Mouse (Mus musculus) right cerebral cortex, postnatal 14 days (tissue): ENCODE measurements around the gene Crybb3.
"Not testable (repeated sequence)": the region's sequence is repeated elsewhere in the genome, so short reads cannot be mapped to it uniquely, and the experiment has no call there.

Experiments used
- DNase-seq: peaks from one replicate; pipeline ENCODE4 v3.0.0; 2022

The Crybb3 gene

DNA sequence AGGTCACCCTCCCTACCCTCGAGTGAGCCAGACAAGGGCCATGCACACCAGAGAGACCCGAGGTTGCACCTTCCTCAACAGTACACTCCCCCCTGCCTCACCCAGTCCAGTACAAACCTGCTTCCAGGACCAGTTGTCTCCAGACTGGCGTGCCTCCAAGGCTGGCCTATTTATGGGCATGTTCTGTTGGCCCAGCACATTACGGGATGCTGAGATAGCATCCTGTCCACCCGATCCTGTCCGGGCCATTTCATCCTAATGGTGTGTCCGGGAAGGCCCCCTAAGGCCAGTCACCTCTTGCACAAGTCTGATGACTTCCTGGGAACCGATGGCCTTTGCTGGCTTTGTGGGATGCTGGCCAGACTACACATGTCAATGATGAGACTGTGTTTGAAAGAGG lies at the start of gene Crybb3:
TSS of gene Crybb3 (minus strand) at position 146 of the 400 bp plus-strand sequence.
- no peak for DNase-seq

DNA sequence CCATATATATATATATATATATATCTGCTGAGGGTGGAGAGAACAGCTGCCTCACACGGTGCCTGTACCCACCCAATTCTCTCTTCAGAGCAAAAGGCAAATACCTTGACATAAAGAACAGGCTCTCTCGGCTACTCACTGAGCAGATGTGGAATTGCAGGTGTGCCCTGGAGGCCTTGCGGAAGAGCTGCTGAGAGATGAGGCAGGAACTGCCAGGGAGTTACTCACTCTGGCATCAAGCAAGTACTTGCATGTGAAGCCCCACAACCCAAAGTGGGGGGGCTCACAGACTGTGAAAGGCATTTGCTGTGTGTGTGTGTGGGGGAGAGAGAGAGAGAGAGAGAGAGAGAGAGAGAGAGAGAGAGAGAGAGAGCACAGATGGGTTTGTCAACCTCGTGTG lies 47.0 kb upstream of the Crybb3 start:
- DNase-seq = no peak

DNA sequence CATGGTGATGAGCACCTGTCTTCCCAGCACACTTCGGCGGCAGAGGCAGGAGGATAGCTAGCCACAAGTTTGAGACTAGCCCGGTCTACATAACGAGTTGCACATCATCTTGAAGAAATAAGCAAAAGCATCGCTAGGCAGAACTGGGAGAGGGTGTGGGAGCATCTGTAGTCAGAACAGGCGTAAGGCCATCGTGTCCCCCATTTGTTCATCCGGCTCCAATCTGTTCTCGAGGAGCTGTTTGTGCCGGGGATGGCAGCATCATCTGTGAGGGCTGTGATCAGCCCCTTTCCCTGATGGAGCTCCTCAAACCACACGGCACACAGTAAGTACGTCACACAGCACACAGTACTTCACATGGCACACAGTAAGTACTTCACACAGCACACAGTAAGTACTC lies 45.1 kb upstream of the Crybb3 start:
- DNase-seq = no peak

DNA sequence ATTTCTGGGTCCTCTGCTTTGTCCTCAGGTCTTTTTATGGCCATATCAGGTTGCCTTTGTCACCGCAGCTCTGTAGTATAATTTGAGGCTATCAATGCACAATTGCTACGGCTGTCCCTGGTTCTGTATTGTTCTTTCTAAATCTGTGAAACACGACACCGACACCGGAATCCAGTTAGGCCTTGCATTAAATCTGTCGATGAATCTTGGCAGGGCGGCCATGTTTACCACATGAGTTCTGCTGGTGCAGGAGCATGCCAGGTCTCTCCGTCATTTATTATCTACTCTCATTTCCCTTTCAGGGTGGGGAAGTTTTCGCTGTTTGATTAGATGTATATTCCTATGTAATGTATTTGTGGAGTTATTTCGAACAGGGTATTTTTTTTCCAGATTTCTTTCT lies 42.3 kb upstream of the Crybb3 start:
- DNase-seq = no peak

DNA sequence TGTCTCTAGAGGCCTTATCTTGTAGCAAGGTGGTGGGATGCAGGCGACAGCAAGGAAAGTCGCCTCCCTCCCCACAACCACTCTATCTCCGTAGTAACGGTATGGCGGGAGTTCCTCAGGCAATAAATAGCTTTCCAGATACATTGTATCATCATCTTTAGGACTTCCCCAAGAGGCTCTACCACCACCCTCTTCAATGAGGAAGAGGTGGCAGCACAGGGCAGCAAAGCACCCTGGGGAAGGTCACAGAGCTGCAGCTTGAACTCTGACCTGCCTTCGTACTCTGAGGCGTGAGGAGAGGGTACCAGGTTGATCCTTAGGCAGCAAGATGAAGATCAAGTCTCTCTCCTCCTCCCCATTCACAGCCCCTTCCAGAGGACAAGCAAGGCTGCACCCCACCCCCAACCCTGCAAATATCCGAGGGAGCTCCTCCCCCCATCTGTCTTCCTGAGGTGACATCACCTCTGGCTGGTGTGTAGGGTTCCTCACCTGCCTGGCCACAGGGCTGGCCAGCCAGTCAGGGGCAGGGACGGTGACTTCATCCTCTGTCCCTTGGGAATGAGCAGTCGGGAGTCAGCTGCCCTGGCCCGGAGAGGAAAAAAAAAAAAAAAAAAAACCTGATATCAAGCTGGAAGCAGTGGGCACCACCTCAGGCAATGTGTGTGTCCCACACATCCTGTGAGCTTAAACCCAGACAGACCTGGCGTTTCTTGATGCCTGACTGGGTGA lies 41.1 kb upstream of the Crybb3 start:
- no peak for DNase-seq

DNA sequence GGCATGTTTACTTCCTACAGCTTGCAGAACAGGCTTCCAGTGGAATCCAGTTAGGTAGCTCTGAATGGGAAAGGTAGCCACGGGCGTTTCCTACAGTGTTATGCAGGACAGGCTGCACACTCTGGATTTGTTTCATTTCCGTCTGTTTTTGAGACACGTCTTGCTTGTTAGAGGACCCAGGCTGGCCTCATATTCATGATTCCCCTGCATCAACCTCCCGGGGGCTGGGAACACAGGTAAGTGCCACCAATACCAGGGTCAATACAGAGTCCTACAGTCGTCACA lies 40.1 kb upstream of the Crybb3 start:
- DNase-seq = no peak

DNA sequence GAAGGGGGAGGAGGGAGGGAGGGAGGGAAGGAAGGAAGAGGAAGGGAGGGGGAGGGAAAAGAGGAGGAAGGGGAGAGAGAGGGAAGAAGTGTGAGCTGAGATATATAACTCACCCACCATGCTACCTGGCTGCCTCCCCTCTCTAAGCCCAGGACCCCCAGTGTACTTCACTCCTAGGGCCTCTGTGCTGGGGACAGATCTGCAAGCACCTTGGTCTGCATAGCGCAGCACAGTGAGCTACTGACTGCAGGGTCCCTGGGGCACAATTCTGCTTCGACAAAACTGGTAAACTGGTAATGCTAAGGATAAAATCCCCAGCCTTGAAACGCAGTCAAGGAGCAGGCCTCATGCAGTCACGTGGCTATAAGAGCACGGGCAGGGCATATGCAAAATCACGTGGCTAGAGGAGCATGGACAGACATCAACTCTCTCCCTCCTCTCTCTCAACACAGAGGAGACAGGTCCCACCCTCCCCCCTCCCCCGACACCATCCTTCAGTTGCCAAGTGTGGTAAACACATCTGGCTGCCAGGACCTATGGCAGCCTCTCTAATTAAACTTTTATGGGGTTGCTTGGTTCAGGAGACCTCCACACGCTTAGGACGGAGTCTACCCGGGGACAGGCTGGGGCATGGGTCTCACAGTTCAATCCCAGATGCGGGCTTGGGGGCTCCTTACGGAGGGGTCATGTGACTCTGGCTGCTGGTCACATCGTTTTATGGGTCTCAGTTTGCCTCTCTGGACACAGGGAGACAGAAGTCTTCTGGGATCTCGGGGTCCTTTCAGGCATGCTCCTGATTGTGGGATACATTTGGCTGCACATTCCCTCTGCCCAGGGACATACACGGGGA lies 39.6 kb upstream of the Crybb3 start:
- no peak for DNase-seq

DNA sequence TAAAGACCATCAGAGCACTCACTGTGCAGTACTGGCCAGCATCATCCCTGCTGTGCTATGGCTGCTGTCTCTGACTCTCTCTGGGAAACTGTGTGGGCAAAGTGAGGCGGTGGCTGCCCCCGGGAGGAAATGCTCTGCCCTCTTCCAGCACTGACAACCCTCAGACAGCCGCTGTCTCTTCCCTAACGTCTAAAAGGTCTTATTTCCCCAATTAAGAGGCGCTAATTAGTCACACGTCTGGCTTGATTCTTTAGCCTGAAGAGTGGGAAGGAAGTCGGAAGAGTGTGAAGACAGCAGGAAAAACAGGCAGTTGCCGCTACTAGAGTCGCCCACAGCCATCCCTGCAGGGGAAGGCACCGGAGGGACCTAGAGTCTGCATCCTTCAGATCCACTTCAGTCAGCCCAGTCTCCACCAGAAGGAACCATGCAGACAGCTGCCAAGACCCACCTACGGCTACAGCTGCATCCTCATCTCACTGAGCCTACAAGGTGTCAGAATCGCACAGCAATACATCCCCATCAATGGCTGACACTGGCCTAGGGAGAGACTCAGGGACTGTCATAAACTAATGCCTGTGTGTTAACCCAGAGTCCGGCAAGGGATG lies 38.6 kb upstream of the Crybb3 start:
- DNase-seq = peak; percentile 60

DNA sequence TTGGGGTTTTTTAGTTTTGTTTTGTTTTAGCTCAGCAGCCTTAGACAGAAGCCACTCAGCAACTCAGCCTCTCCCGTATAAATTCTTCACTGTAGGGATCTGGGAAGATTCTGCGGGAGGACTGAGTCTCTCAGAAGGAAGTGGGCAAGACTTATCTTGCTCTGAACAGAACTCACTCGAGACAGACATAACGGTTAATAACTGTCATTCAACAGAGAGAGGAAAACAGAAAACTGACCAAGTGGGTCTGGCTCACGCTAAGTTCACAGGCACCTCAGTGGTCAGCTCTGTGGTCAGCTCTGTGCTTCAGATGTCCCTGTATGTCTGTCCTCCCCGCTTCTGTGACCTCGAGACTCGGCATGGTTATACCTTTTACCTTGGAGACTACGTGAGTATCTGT lies 37.9 kb upstream of the Crybb3 start:
- DNase-seq = no peak

DNA sequence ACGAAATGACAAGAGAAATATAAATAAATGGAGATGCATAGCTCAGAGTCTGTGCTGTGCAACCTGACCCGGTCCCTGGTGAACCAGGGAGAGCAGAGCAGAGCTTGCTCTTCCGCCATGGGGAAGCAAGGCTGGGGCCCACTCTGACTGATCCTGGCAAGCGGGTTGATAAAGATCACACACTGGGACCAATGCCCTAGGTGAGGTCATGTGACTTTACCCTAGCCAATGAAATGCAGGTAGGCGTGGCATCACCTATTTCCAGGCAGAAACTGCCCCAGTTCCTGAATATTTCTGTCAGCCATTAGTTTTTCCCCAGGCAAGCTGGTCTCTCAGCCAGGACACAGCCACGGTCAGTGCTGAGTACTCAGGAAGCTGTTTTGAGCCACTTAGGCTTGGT lies 37.3 kb upstream of the Crybb3 start:
- DNase-seq = no peak

DNA sequence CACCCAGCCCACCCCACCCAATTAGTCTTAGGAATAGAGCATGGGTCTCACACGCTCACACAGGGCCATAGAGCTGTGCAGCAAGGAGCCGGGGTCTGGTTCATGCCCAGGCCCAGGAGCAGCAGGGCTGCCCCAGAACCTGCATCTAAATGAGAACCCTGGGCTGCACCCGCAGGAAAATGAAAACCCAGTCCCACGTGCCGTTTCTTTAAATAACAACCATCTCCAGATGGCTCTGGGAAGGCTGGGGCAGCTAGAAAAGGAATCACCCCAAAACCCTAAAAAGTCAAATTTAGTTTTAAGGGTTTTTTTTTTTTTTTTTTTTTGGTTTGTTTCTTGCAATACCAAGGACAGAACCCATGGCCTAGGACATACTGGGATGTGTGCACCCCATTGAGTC lies 36.0 kb upstream of the Crybb3 start:
- no peak for DNase-seq

DNA sequence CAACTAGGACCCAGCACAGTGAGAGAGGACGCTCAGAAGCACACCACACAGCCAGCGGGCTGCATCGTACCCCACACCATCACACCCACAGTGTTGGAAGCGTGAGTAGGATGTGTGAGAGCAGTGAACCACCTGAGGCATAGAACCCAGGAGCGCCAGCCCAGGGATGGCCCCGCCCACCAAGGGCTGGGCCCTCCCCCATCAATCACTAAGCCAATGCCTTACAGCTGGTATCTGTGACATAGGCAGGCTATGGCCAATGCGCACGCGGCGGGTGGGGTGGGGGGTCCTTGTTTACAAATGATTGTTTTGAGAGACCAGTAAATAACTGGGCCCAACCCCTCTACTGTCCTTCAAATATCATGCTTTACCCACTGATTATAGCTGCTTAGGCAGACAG lies 34.5 kb upstream of the Crybb3 start:
- no peak for DNase-seq

DNA sequence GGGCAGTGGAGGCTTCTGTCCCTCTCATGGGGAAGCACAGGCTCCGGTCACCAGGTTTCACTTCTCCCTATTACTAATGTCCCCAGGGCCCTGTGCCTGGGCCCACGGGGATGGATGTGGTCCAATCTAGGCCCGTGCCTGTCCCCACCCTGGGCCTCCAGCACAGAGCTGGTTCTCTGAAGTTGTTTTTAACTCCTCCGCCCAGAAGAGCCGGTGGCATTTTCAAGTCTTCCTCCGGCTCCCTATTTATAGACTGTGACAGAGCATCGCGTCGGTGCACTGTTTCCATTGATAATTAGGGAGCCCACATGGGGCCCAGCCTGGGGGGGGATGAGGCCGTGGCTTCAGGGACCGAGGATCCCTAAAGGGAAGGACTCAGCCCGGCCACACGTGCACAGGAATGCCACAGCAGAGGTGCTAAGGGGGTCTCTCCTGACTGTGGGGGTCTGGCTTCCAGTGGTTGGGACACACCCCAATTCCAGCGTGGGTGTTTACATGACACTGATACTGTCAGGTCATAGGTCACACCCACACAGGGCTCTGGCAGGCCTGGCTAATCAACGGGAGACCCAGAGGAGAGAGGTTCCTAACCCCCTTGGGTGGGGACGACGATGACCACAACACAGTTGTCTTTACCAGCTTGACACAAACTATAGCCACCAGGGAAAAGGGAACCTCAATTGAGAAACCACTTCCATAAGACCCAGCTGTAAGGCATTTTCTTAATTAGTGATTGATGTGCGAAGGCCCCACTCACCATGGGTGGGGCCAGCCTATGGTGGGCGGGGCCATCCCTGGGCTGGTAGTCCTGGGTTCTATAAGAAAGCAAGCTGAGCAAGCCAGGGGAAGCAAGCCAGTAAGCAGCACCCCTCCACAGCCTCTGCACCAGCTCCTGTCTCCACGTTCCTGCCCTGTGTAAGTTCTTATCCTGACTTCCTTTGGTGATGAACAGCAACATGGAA lies 33.2 kb upstream of the Crybb3 start:
- DNase-seq = peak; percentile 52

DNA sequence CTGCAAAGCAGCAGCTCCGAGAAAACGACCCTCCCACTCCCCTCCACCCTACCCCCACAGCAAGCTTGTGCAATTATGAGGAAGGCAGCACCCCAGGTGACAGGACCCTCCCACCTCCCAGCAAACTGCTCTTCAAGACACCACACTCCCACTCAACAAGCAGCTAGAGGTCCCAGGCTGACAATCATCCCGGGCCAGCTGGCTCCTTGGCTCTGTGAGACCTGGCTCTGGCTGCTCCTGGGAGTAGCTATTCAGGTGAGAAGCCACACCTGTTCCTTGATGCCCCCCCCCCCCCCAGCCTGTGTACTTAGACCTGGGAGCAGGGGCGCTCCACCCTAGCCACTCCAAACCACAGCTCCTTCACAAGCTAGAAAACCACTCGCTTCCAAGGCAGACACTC lies 31.7 kb upstream of the Crybb3 start:
- no peak for DNase-seq

DNA sequence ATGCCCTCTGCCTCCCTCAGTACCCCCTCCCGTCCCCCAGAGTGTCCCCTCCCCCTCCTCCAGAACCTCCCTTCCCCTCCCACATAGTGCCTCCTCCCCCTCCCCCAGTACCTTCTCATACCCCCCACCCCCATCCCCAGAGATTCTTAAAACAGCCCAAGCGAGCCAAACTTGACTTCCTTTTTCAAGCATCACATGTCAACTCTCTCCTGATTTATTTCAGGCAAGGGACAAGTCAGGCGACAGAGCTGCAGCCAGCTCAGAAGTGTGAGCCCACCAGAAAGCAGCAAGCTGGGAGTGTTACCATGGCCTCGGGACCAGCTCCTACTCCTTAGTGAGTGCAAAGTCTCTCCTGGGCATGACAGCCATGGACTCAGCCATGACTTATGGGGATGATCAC lies 30.0 kb upstream of the Crybb3 start:
- no peak for DNase-seq

DNA sequence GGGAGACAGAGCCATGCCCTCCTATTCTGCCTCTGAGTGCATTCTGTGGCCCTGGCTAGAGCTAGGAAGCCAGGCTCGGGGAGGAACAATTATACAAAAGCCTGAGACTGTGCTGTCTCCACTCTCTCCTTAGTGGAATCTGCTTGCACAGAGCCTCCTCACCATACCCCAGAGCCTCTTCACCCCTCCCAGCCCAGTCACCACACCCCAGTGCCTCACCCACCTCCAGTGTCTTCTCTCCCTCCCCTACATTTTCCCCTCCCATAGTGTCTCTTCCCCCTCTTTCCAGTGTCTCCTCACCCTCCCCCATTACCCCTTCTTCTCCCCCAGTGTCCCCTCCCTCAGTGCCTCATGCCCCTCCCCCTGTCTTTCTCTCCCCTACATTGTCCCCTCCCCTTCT lies 29.5 kb upstream of the Crybb3 start:
- DNase-seq = no peak

DNA sequence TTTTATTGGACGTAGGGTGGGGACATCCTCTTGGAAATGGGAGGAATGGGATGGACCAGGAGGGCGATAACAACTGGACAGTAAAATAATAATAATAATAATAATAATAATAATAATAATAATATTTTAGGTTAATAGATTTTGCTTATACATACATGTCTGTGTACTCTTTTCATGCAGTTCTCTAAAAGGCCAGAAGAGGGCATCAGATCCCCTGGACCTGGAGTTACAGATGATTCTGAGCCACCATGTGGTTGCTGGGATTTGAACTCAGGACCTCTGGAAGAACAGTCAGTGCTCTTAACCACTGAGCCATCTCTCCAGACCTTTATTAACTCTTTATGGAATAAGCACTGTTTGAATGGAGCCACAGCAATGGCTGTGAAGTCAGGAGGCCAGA lies 28.3 kb upstream of the Crybb3 start:
- DNase-seq = not testable (repeated sequence)

DNA sequence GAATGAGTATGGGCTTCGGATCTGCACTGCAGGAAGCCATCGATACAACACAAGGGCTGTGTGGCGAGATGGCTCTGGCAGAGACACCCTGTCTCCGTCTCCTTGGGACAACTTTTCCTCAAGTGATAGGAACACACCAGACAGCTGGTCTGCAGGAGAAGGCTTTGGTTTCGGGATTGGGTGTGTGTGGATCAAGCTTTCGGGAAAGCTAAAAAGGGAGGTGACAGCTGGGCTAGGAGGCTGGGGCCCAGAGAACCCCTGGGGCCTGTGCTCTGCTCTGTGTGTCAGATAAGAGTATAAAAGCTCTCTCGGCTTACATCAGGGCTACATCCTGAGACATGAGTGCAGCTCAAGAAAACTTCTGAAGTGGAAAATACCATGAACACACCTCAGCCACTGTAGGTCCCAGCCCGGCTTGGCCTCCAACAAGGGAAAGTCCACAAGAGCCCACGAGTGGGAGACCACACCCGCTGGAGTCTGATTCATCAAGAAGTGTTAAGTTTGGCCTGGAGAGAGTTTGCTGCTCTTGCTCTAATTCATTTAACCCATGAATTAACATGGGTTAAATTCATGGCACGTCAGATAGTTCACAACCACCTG lies 26.9 kb upstream of the Crybb3 start:
- DNase-seq = no peak

DNA sequence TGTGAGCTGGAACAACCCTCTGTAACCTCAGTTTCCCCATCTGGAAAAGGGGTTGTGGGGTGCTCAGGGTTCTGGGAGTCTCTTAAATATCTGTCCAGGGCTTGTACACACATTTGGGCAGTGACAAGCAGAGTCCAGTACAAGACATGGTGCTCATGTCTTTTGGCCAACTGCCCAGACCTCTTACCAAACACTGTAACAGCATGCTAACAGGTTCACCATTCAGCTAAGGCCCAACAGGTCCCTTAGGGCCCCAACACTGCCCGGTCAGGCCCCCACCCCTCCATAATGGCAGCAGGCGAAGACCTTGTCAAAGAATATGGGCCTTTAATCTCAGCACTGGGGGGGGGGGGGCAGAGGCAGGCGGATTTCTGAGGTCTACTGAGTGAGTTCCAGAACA lies 26.3 kb upstream of the Crybb3 start:
- DNase-seq = no peak

DNA sequence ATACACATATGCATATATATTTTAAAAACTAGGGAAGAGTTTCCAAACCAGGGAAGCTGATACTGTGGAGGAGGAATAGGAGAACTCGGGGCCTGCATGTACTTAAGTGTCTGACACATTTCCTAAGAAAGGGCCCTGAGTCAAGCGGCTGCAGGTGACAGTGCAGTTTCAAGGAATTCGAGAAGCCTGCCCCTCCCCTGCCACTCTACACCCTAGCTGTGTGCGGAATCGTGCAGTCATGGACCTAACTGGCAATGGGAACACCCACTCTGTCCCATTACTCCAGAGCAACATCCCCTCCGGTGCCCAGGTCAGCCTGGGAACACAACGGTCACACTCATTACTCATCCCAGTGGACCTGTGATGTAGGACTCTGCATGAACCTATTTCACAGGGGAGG lies 25.2 kb upstream of the Crybb3 start:
- DNase-seq = no peak

DNA sequence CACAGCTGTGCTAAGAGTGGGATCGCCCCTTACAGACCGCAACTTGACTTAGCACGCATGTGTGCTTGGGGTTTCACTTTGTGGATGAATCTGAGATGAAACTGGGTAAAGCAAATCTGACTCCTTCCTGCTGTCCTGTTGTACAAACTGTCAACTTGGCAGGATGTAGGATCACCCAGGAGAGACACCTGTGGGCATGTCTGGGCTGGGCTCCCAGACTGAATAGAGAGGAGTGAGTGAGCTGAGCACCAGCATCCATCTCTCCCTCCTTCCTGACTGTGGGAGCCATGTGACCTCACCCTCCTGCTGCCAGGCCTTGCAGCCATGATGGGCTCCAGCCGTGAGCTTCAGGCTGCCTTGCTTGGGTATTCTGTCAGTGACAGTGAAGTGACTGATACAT lies 24.1 kb upstream of the Crybb3 start:
- DNase-seq = no peak

DNA sequence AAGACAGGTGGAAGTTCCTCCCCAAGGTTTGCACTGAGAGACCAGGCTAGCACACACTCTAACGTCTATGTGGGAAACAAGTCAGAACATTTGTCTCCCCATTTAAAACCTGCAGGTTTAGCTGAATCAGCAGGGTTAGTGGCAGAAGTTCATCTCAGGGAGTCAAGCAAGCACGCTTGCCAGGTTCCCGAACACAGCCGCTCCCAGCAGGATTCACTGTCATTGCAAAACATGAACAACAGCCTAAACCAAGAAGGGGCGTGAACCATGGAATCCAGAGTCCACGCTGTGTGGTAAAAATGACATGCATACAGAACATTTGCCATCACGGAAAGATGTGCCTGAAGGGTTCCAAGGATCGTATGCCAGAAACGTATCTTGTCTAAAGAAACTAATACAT lies 23.7 kb upstream of the Crybb3 start:
- DNase-seq = no peak

DNA sequence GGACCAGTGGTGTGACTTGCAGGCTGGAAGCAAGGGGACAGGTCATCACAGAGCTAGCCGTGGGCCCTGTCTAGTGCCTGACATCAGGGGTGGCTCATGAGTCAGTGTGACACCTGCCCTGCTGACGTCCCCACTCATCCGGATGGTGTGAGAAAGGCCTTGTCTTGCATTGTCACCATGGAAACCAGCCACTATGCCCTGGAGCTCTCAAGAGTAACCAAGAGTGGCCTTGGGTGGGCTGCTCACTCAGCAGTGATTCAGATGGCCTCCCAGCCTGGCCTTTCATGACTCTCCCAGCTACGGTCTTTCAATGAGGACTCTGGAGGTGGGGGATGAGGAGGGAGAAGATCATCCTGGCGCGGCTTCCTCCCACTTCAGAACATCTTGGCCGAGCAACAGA lies 21.1 kb upstream of the Crybb3 start:
- DNase-seq = no peak
